Mouse (Mus musculus): ENCODE results near the gene Nus1. TPM values are rescaled to one million over a fixed set of nuclear protein-coding genes. Genes with fewer than 3 reads are reported as not detected.

Gene Nus1
- polyA plus RNA-seq, 1 experiment from 2014 or later, result 17.6 TPM

DNA sequence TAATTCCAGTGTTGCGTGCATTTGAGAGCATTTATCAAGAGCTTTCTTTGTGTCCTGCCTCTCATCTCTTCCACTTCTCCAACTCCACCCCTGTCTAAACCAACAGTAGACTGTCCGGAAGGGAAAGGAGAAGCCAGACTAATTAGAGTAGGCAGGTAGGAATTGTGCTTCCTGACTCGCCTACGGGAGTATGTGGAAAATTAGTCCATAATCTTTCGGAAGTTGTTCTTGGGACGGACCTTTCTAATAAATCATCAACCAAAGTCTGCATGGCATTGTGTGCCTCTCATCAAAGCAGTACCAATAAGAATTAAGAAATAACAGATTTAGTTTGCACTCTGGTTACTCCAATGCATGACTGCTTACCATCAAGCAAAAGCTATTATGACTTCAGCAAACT lies 34.3 kb upstream of the Nus1 start:
- DNase-seq (ENCODE audit: low spot score) (no peak), ATAC-seq (ENCODE audit: low FRiP score) (no peak)
- no peaks in the 10 kb centered on the region for H3K36me3 ChIP-seq (ENCODE audit: control insufficient read depth, insufficient read depth, low read length)
- H3K4me2 ChIP-seq (replicated peaks; ENCODE audit: low read depth, low read length), result 0 out of 2 replicates have a peak overlapping the region, but pooled peaks have one; percentile 65
- H3K4me1 ChIP-seq (replicated peaks; ENCODE audit: control insufficient read depth, insufficient read depth, low read length), result no peaks in the 10 kb centered on the region
- no peak overlapping the region; the same call in 1 of the 2 replicates for H3K4me3 ChIP-seq (ENCODE audit: low read depth, low read length)
- H3K27me3 ChIP-seq (ENCODE audit: control insufficient read depth, insufficient read depth, low read length), result no peaks in the 10 kb centered on the region
- H3K9me3 ChIP-seq (ENCODE audit: control insufficient read depth, low read length), result no peaks in the 10 kb centered on the region
- H3K9ac ChIP-seq (ENCODE audit: low read depth, low read length), result no peak overlapping the region; the same call in 1 of the 2 replicates
- no peak overlapping the region for H3K27ac ChIP-seq (ENCODE audit: low read depth, low read length)
- WGBS, result 82% methylated on average over 6 of the region's 6 CpGs

DNA sequence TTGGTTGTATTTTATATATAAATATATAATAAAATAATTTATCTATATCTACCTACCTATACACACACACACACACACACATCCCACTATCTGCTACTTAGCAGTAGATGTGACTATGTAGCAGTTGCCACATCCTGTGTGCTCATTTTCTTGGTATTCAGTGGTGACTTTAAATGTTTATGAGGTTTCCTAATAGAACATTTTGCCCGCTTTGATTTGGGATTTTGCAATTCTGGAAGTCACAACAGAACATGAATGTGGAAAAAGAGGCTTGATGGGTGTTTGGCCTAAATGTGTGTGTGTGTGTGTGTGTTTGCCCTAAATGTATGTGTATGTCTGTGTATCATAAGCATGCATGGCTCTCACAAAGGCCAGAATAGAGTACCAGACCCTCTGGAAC lies 33.8 kb upstream of the Nus1 start:
- Histone ChIP-seq H3K9me3 (ENCODE audit: control insufficient read depth, low read length) (no peaks in the 10 kb centered on the region), H3K27me3 (ENCODE audit: control insufficient read depth, insufficient read depth, low read length) (no peaks in the 10 kb centered on the region), H3K36me3 (ENCODE audit: control insufficient read depth, insufficient read depth, low read length) (no peaks in the 10 kb centered on the region), H3K27ac (ENCODE audit: low read depth, low read length) (no peak overlapping the region), H3K9ac (ENCODE audit: low read depth, low read length) (no peak overlapping the region), H3K4me3 (ENCODE audit: low read depth, low read length) (no peak overlapping the region), H3K4me2 (replicated peaks; ENCODE audit: low read depth, low read length) (no peak overlapping the region), H3K4me1 (replicated peaks; ENCODE audit: control insufficient read depth, insufficient read depth, low read length) (no peaks in the 10 kb centered on the region)
- no peak for DNase-seq (ENCODE audit: low spot score)
- 94% methylated on average over 1 of the region's 1 CpGs for WGBS
- ATAC-seq (ENCODE audit: low FRiP score), result no peak

DNA sequence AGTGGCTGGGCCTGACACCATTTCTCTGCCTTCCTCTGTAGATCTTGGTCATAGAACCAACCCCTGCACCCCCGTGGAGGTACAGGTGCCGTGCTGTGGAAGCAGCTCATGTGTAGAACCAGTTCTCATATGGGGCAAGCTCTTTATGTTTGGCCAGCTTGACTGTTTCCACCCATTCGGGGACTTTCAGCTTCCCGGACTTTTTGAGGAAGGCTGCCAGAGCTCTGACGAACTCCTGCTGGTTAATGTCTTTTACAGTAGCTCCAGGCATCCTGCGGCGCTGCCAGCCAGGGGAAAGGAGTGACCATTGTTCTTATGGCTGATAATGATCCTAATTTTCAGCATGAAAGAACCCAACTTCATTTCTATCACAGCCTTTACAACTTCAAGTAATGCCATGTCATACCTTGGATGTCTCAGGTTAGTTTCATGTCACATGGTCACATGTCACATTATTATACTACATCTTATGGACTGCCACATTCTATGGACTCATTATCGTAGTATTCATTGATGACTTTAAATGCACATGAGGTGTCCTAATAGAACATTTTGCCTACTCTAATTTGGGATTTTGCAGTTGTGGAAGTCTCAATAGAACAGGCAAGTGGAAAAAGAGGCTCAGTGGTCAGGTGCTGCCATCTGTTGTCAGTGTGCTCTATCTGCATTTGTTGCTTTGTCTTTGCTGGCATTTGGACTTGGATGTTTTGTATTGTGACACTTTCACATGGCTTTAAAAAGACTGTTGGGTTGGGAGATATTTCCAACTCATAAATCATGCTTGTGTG lies 32.3 kb upstream of the Nus1 start:
- 42% methylated on average over 8 of the region's 8 CpGs for WGBS

DNA sequence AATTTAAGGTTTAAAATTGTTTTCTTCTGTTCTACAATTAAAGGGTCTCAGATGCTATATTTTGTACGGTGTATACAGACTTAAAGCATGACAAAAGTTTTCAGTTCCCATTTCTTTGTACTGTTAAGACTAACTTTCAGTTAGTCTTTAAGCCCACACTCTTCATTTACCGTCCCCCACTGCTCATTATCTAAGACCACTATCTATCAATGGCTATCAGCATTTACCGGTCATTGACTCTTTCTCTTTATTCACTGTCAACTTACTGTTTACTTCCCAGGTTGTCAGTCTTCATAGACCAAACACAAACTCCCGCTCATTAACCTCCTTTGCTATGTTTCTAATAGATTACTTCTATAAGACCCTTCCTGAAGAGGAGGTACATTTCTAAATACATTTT lies 30.2 kb upstream of the Nus1 start:
- H3K9me3 ChIP-seq (ENCODE audit: control insufficient read depth, low read length), result no peaks in the 10 kb centered on the region
- no peaks in the 10 kb centered on the region for H3K4me1 ChIP-seq (replicated peaks; ENCODE audit: control insufficient read depth, insufficient read depth, low read length)
- H3K4me2 ChIP-seq (replicated peaks; ENCODE audit: low read depth, low read length), result no peak overlapping the region
- H3K36me3 ChIP-seq (ENCODE audit: control insufficient read depth, insufficient read depth, low read length), result no peaks in the 10 kb centered on the region
- H3K9ac ChIP-seq (ENCODE audit: low read depth, low read length), result no peak overlapping the region
- no peak overlapping the region for H3K27ac ChIP-seq (ENCODE audit: low read depth, low read length)
- 76% methylated on average over 4 of the region's 4 CpGs for WGBS
- no peaks in the 10 kb centered on the region for H3K27me3 ChIP-seq (ENCODE audit: control insufficient read depth, insufficient read depth, low read length)
- H3K4me3 ChIP-seq (ENCODE audit: low read depth, low read length), result no peak overlapping the region
- no peak for DNase-seq (ENCODE audit: low spot score)
- ATAC-seq (ENCODE audit: low FRiP score), result no peak

More for the DNA sequence above, 32.3 kb upstream of the Nus1 start:
- H3K4me3 ChIP-seq (ENCODE audit: low read depth, low read length), result no peak overlapping the region
- no peak overlapping the region for H3K4me2 ChIP-seq (replicated peaks; ENCODE audit: low read depth, low read length)
- H3K27ac ChIP-seq (ENCODE audit: low read depth, low read length), result no peak overlapping the region
- ATAC-seq (ENCODE audit: low FRiP score) (no peak), DNase-seq (ENCODE audit: low spot score) (peak; percentile 53)
- no peaks in the 10 kb centered on the region for H3K9me3 ChIP-seq (ENCODE audit: control insufficient read depth, low read length)
- no peaks in the 10 kb centered on the region for H3K27me3 ChIP-seq (ENCODE audit: control insufficient read depth, insufficient read depth, low read length)
- no peaks in the 10 kb centered on the region for H3K4me1 ChIP-seq (replicated peaks; ENCODE audit: control insufficient read depth, insufficient read depth, low read length)
- H3K9ac ChIP-seq (ENCODE audit: low read depth, low read length), result no peak overlapping the region
- H3K36me3 ChIP-seq (ENCODE audit: control insufficient read depth, insufficient read depth, low read length), result no peaks in the 10 kb centered on the region

DNA sequence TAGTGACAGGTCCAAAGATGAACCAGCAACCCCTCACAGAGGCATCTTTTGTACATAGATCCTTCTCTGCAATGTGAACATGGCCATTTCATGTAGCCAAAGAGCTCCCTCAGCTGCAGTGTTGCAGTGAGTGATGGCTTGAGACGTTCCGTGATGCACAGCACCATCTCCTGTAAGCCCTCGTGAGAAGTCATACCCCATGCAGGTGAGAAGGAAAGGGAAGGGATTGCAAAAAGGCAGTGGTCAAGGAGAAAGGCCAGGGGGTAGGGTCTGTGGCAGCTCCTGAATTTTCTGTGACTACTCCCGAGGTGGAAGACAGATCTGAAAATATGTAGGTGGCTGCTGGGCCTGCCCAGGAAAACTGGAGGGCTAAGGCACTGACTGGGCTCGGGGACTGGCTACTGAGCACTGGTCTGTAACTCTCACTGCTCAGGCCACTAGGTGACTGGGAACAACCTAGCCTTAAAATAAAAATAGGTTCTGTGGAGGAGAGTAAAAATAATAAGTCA lies 28.4 kb upstream of the Nus1 start, which contains the start of gene Nepn:
TSS of gene Nepn (plus strand) at position 51 of the 509 bp plus-strand sequence.
- Histone ChIP-seq H3K36me3 (ENCODE audit: control insufficient read depth, insufficient read depth, low read length) (no peaks in the 10 kb centered on the region), H3K9ac (ENCODE audit: low read depth, low read length) (no peak within 1 kb of the TSS), H3K4me2 (replicated peaks; ENCODE audit: low read depth, low read length) (no peak within 1 kb of the TSS), H3K9me3 (ENCODE audit: control insufficient read depth, low read length) (no peaks in the 10 kb centered on the region), H3K4me3 (ENCODE audit: low read depth, low read length) (no peak within 1 kb of the TSS), H3K4me1 (replicated peaks; ENCODE audit: control insufficient read depth, insufficient read depth, low read length) (no peaks in the 10 kb centered on the region), H3K27me3 (ENCODE audit: control insufficient read depth, insufficient read depth, low read length) (no peaks in the 10 kb centered on the region), H3K27ac (ENCODE audit: low read depth, low read length) (no peak within 1 kb of the TSS)
- no peak for DNase-seq (ENCODE audit: low spot score)
- ATAC-seq (ENCODE audit: low FRiP score), result no peak
- 79% methylated on average over 5 of the region's 5 CpGs for WGBS

DNA sequence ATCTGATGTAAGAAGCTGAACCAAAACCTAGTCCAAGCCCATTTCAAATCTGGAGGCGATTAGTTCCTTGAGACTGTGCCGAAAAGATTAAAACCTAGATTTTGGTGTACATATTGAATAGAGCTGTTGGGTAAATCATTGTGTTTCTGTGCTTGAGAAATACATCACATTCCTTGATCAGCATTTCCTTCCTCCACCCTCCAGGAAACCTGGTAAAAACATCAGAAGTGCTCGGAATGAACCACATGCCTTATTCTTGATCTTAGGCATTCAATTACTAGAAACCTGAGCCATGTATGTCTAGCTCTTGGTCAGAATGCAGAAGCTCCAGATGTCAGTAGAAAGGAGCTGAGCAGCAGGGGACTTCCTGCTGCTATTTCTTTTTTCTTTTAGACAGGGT lies 27.9 kb upstream of the Nus1 start:
- ATAC-seq (ENCODE audit: low FRiP score) (no peak), DNase-seq (ENCODE audit: low spot score) (no peak)
- H3K27me3 ChIP-seq (ENCODE audit: control insufficient read depth, insufficient read depth, low read length), result no peaks in the 10 kb centered on the region
- H3K36me3 ChIP-seq (ENCODE audit: control insufficient read depth, insufficient read depth, low read length), result no peaks in the 10 kb centered on the region
- H3K4me1 ChIP-seq (replicated peaks; ENCODE audit: control insufficient read depth, insufficient read depth, low read length), result no peaks in the 10 kb centered on the region
- WGBS, result 73% methylated on average over 3 of the region's 3 CpGs
- no peak overlapping the region for H3K27ac ChIP-seq (ENCODE audit: low read depth, low read length)
- H3K4me2 ChIP-seq (replicated peaks; ENCODE audit: low read depth, low read length), result no peak overlapping the region
- no peak overlapping the region for H3K9ac ChIP-seq (ENCODE audit: low read depth, low read length)
- no peaks in the 10 kb centered on the region for H3K9me3 ChIP-seq (ENCODE audit: control insufficient read depth, low read length)
- H3K4me3 ChIP-seq (ENCODE audit: low read depth, low read length), result no peak overlapping the region

DNA sequence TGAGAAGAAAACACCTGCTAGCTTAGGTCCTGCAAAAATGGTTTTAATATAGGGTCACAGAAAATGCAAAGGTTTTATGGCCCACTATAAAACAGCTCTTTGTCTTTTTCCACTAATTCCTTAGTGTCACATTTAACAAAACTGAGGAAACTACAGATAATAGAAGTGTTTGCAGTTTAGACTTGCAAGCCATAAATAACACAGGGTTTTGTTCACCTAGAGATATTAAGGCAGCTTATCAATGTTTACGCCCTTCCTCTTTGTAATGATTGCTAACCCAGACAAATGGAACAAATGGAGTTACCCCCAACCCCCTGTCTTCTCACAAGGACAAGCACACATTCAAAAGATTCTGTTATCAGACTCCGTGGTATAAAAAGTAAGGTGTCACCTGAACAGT lies 26.1 kb upstream of the Nus1 start:
- H3K4me2 ChIP-seq (replicated peaks; ENCODE audit: low read depth, low read length), result no peak overlapping the region
- no peak overlapping the region for H3K4me3 ChIP-seq (ENCODE audit: low read depth, low read length)
- H3K27me3 ChIP-seq (ENCODE audit: control insufficient read depth, insufficient read depth, low read length), result no peaks in the 10 kb centered on the region
- DNase-seq (ENCODE audit: low spot score) (no peak), ATAC-seq (ENCODE audit: low FRiP score) (no peak)
- no peak overlapping the region for H3K9ac ChIP-seq (ENCODE audit: low read depth, low read length)
- no peaks in the 10 kb centered on the region for H3K4me1 ChIP-seq (replicated peaks; ENCODE audit: control insufficient read depth, insufficient read depth, low read length)
- H3K9me3 ChIP-seq (ENCODE audit: control insufficient read depth, low read length), result no peaks in the 10 kb centered on the region
- no peaks in the 10 kb centered on the region for H3K36me3 ChIP-seq (ENCODE audit: control insufficient read depth, insufficient read depth, low read length)
- WGBS, result 92% methylated on average over 2 of the region's 2 CpGs
- no peak overlapping the region for H3K27ac ChIP-seq (ENCODE audit: low read depth, low read length)

DNA sequence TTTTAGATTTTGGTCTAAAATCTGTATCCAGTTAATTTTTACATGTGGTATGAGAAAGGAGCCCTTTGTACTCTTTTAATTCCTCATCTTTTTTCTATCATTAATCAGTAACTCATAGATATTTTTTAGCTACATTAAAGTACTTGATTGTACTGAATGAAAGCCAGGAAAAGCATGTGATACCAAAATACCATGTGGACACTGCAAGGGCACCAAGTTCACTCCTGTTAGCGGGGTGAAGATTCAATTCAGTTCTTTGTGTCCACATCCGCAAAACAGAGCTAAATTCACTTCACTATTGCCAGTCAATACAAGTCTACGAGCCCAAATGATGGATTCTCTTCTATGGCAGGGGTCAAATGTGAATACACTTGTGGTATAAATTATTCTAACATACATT lies 20.7 kb upstream of the Nus1 start:
- WGBS, result 84% methylated on average over 3 of the region's 3 CpGs
- Histone ChIP-seq H3K27me3 (ENCODE audit: control insufficient read depth, insufficient read depth, low read length) (no peaks in the 10 kb centered on the region), H3K27ac (ENCODE audit: low read depth, low read length) (no peak overlapping the region), H3K9me3 (ENCODE audit: control insufficient read depth, low read length) (no peaks in the 10 kb centered on the region), H3K4me3 (ENCODE audit: low read depth, low read length) (no peak overlapping the region), H3K36me3 (ENCODE audit: control insufficient read depth, insufficient read depth, low read length) (no peaks in the 10 kb centered on the region), H3K4me2 (replicated peaks; ENCODE audit: low read depth, low read length) (no peak overlapping the region), H3K4me1 (replicated peaks; ENCODE audit: control insufficient read depth, insufficient read depth, low read length) (no peaks in the 10 kb centered on the region), H3K9ac (ENCODE audit: low read depth, low read length) (no peak overlapping the region)
- DNase-seq (ENCODE audit: low spot score) (no peak), ATAC-seq (ENCODE audit: low FRiP score) (no peak)

DNA sequence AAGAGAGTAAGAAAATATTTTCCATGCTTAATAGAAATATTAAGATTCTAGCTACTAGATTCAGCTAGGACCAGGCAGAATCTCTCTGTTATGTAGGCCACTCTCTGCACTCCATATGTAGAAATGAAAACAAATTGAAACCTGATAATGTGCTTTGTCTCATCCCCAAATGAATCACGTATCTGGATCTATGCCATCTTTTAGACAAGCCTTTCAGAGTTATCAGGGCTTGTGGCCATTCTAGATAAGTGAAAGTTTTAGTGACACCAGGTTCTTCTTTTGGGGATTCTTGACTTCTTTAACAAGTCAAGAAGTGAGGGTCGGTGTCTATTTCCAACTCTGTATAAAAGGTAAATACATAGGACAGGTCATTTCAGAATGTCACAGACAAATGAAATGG lies 18.6 kb upstream of the Nus1 start:
- Histone ChIP-seq H3K36me3 (ENCODE audit: control insufficient read depth, insufficient read depth, low read length) (no peaks in the 10 kb centered on the region), H3K4me3 (ENCODE audit: low read depth, low read length) (no peak overlapping the region), H3K9ac (ENCODE audit: low read depth, low read length) (no peak overlapping the region), H3K27ac (ENCODE audit: low read depth, low read length) (no peak overlapping the region), H3K9me3 (ENCODE audit: control insufficient read depth, low read length) (no peaks in the 10 kb centered on the region), H3K4me1 (replicated peaks; ENCODE audit: control insufficient read depth, insufficient read depth, low read length) (no peaks in the 10 kb centered on the region), H3K4me2 (replicated peaks; ENCODE audit: low read depth, low read length) (no peak overlapping the region), H3K27me3 (ENCODE audit: control insufficient read depth, insufficient read depth, low read length) (no peaks in the 10 kb centered on the region)
- DNase-seq (ENCODE audit: low spot score) (no peak), ATAC-seq (ENCODE audit: low FRiP score) (no peak)
- WGBS, result 80% methylated on average over 2 of the region's 2 CpGs
